Mouse (Mus musculus): ENCODE data around the gene Bphl. TPM values are rescaled to one million over a fixed set of nuclear protein-coding genes. Genes with fewer than 3 reads are reported as not detected.

The Bphl gene
- polyA plus RNA-seq, 1 experiment from 2014 or later, result 45.1 TPM

- Histone ChIP-seq H3K4me1 (ENCODE audit: control insufficient read depth, insufficient read depth, low read length) (no peaks in the 10 kb centered on the region), H3K9me3 (replicated peaks; ENCODE audit: control insufficient read depth, low read length, poor library complexity, severe bottlenecking) (no peaks in the 10 kb centered on the region), H3K4me2 (ENCODE audit: low read length) (no peak overlapping the region), H3K4me3 (ENCODE audit: low read depth, low read length) (no peak overlapping the region), H3K27ac (ENCODE audit: low read length) (no peak overlapping the region), H3K27me3 (ENCODE audit: control insufficient read depth, insufficient read depth, low read depth, low read length) (no peaks in the 10 kb centered on the region), H3K9ac (ENCODE audit: low read depth, low read length) (no peak overlapping the region), H3K36me3 (ENCODE audit: control insufficient read depth, insufficient read depth, low read length) (no peaks in the 10 kb centered on the region)
- 88% methylated on average over 1 of the region's 1 CpGs for WGBS
- no peak for ATAC-seq
Observed at GRCm38 (mm10) chr13:34106999-34107398, 69.6 kb downstream of the Bphl start.

GRCm38 (mm10) chr13:34109035-34109676, 71.8 kb downstream of the Bphl start:
- H3K9me3 ChIP-seq (replicated peaks; ENCODE audit: control insufficient read depth, low read length, poor library complexity, severe bottlenecking), result no peaks in the 10 kb centered on the region

GRCm38 (mm10) chr13:34109677-34110058, 72.3 kb downstream of the Bphl start:
- Histone ChIP-seq H3K4me2 (ENCODE audit: low read length) (no peak overlapping the region), H3K4me1 (ENCODE audit: control insufficient read depth, insufficient read depth, low read length) (no peaks in the 10 kb centered on the region), H3K4me3 (ENCODE audit: low read depth, low read length) (no peak overlapping the region), H3K9ac (ENCODE audit: low read depth, low read length) (no peak overlapping the region), H3K9me3 (replicated peaks; ENCODE audit: control insufficient read depth, low read length, poor library complexity, severe bottlenecking) (no peaks in the 10 kb centered on the region), H3K36me3 (ENCODE audit: control insufficient read depth, insufficient read depth, low read length) (no peaks in the 10 kb centered on the region), H3K27ac (ENCODE audit: low read length) (no peak overlapping the region), H3K27me3 (ENCODE audit: control insufficient read depth, insufficient read depth, low read depth, low read length) (no peaks in the 10 kb centered on the region)
- WGBS, result 12% methylated on average over 4 of the region's 4 CpGs
- ATAC-seq, result 0 out of 2 replicates have a peak, but pooled peaks have one; percentile 21

More at GRCm38 (mm10) chr13:34109035-34109676, 71.8 kb downstream of the Bphl start:
- 59% methylated on average over 4 of the region's 4 CpGs for WGBS
- Histone ChIP-seq H3K4me2 (ENCODE audit: low read length) (no peak overlapping the region), H3K27ac (ENCODE audit: low read length) (no peak overlapping the region), H3K9ac (ENCODE audit: low read depth, low read length) (no peak overlapping the region), H3K4me3 (ENCODE audit: low read depth, low read length) (no peak overlapping the region), H3K36me3 (ENCODE audit: control insufficient read depth, insufficient read depth, low read length) (no peaks in the 10 kb centered on the region), H3K27me3 (ENCODE audit: control insufficient read depth, insufficient read depth, low read depth, low read length) (no peaks in the 10 kb centered on the region), H3K4me1 (ENCODE audit: control insufficient read depth, insufficient read depth, low read length) (no peaks in the 10 kb centered on the region)
- no peak for ATAC-seq

- 71% methylated on average over 5 of the region's 5 CpGs for WGBS
- no peaks in the 10 kb centered on the region for H3K9me3 ChIP-seq (replicated peaks; ENCODE audit: control insufficient read depth, low read length, poor library complexity, severe bottlenecking)
- no peak overlapping the region for H3K4me2 ChIP-seq (ENCODE audit: low read length)
- no peaks in the 10 kb centered on the region for H3K36me3 ChIP-seq (ENCODE audit: control insufficient read depth, insufficient read depth, low read length)
- H3K27me3 ChIP-seq (ENCODE audit: control insufficient read depth, insufficient read depth, low read depth, low read length), result no peaks in the 10 kb centered on the region
- H3K4me3 ChIP-seq (ENCODE audit: low read depth, low read length), result no peak overlapping the region
- no peak for ATAC-seq
- H3K9ac ChIP-seq (ENCODE audit: low read depth, low read length), result no peak overlapping the region
- no peak overlapping the region for H3K27ac ChIP-seq (ENCODE audit: low read length)
- no peaks in the 10 kb centered on the region for H3K4me1 ChIP-seq (ENCODE audit: control insufficient read depth, insufficient read depth, low read length)
Observed at GRCm38 (mm10) chr13:34111019-34111418, 73.6 kb downstream of the Bphl start.

GRCm38 (mm10) chr13:34111878-34112277, 74.5 kb downstream of the Bphl start:
- no peaks in the 10 kb centered on the region for H3K9me3 ChIP-seq (replicated peaks; ENCODE audit: control insufficient read depth, low read length, poor library complexity, severe bottlenecking)
- H3K9ac ChIP-seq (ENCODE audit: low read depth, low read length), result no peak overlapping the region
- no peak overlapping the region for H3K27ac ChIP-seq (ENCODE audit: low read length)
- no peak for ATAC-seq
- H3K27me3 ChIP-seq (ENCODE audit: control insufficient read depth, insufficient read depth, low read depth, low read length), result no peaks in the 10 kb centered on the region
- no peaks in the 10 kb centered on the region for H3K36me3 ChIP-seq (ENCODE audit: control insufficient read depth, insufficient read depth, low read length)
- H3K4me2 ChIP-seq (ENCODE audit: low read length), result no peak overlapping the region
- H3K4me1 ChIP-seq (ENCODE audit: control insufficient read depth, insufficient read depth, low read length), result no peaks in the 10 kb centered on the region
- H3K4me3 ChIP-seq (ENCODE audit: low read depth, low read length), result no peak overlapping the region
- WGBS, result 76% methylated on average over 3 of the region's 3 CpGs

DNA sequence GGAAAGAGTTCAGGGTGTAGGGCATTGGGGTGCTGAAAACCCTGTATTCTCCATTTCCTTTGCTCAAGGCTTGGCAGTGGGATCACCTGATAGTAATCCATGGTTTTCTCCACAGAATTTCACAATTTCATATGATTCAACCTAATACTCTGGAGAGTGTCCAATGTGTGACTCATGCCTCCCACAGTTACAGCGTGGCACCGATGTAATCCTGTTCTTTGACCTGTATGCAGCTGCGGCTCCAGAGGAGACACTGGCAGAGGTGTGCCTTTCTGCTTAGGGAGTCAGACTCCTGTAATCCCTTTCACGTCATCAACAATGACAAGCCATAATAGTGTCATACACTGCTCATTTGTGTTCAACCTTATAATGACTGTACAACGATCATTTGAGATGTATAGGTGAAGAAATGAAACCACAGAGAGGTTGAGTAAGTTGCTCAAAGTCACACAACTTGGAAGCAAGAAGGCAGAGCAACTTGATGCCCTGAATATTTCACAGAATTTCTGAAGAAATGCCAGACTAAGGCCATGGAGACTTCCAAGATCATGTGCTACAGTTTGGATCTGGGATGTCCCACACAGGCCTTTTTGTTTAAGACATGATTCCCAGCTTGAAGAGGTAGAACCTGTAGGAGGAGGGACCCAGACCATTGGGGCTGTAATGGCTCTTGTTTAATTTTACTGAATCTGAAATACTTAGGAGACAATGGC, 75.1 kb downstream of the Bphl start:
- no peak for ATAC-seq
- Histone ChIP-seq H3K9me3 (replicated peaks; ENCODE audit: control insufficient read depth, low read length, poor library complexity, severe bottlenecking) (no peaks in the 10 kb centered on the region), H3K4me3 (ENCODE audit: low read depth, low read length) (no peak overlapping the region), H3K4me1 (ENCODE audit: control insufficient read depth, insufficient read depth, low read length) (no peaks in the 10 kb centered on the region), H3K9ac (ENCODE audit: low read depth, low read length) (no peak overlapping the region), H3K27ac (ENCODE audit: low read length) (no peak overlapping the region), H3K27me3 (ENCODE audit: control insufficient read depth, insufficient read depth, low read depth, low read length) (no peaks in the 10 kb centered on the region), H3K36me3 (ENCODE audit: control insufficient read depth, insufficient read depth, low read length) (no peaks in the 10 kb centered on the region), H3K4me2 (ENCODE audit: low read length) (no peak overlapping the region)
- WGBS, result 82% methylated on average over 5 of the region's 5 CpGs

DNA sequence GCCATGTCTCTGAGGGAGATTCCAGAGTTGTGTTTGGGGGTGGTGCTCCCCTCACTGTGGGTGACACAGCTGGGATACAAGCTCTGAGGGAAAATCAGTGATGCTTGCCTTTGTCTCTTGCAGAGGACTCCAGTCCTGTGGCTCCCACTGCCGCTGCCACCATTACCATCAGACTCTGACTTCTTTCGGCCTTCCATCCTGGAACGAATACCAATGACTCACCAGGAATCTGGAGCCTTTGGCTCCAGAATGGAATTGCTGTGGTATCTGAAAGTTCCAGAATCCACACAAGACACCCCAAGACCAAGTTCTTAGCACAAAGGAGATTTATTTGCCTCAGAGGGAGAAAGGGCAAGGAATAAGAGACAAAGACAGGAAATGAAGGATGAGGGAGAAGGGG, 75.7 kb downstream of the Bphl start:
- H3K9me3 ChIP-seq (replicated peaks; ENCODE audit: control insufficient read depth, low read length, poor library complexity, severe bottlenecking), result no peaks in the 10 kb centered on the region
- no peak overlapping the region for H3K9ac ChIP-seq (ENCODE audit: low read depth, low read length)
- no peak for ATAC-seq
- H3K4me3 ChIP-seq (ENCODE audit: low read depth, low read length), result no peak overlapping the region
- no peaks in the 10 kb centered on the region for H3K4me1 ChIP-seq (ENCODE audit: control insufficient read depth, insufficient read depth, low read length)
- no peaks in the 10 kb centered on the region for H3K36me3 ChIP-seq (ENCODE audit: control insufficient read depth, insufficient read depth, low read length)
- H3K4me2 ChIP-seq (ENCODE audit: low read length), result no peak overlapping the region
- no peaks in the 10 kb centered on the region for H3K27me3 ChIP-seq (ENCODE audit: control insufficient read depth, insufficient read depth, low read depth, low read length)
- no peak overlapping the region for H3K27ac ChIP-seq (ENCODE audit: low read length)
- WGBS, result 81% methylated on average over 3 of the region's 3 CpGs

- H3K4me1 ChIP-seq (ENCODE audit: control insufficient read depth, insufficient read depth, low read length), result no peaks in the 10 kb centered on the region
- no peaks in the 10 kb centered on the region for H3K36me3 ChIP-seq (ENCODE audit: control insufficient read depth, insufficient read depth, low read length)
- no peak overlapping the region for H3K27ac ChIP-seq (ENCODE audit: low read length)
- no peaks in the 10 kb centered on the region for H3K9me3 ChIP-seq (replicated peaks; ENCODE audit: control insufficient read depth, low read length, poor library complexity, severe bottlenecking)
- no peak overlapping the region for H3K4me3 ChIP-seq (ENCODE audit: low read depth, low read length)
- no peak overlapping the region for H3K9ac ChIP-seq (ENCODE audit: low read depth, low read length)
- 90% methylated on average over 4 of the region's 4 CpGs for WGBS
- ATAC-seq, result no peak
- H3K4me2 ChIP-seq (ENCODE audit: low read length), result no peak overlapping the region
- H3K27me3 ChIP-seq (ENCODE audit: control insufficient read depth, insufficient read depth, low read depth, low read length), result no peaks in the 10 kb centered on the region
Observed at GRCm38 (mm10) chr13:34114654-34115053, 77.3 kb downstream of the Bphl start.

DNA sequence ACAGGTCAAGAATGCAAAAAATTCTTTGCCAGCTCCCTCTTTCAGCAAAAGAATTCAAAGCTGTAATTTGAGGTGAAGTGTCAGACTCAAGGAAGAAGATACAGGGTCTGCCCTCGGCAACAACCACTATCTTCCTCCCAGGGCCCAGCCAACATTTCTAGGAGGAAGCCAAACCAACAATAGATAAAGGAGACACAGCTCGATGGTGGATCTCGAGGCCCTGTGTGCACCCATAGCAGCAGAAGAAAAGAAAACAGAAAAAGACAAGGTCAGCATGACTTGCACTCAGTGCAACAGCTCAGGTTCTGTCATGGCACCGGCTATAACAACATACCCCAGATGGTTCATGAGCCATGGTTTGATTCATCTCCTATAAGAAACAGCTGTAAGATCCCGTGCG, 79.1 kb downstream of the Bphl start:
- Histone ChIP-seq H3K4me2 (ENCODE audit: low read length) (no peak overlapping the region), H3K9me3 (replicated peaks; ENCODE audit: control insufficient read depth, low read length, poor library complexity, severe bottlenecking) (no peaks in the 10 kb centered on the region), H3K27me3 (ENCODE audit: control insufficient read depth, insufficient read depth, low read depth, low read length) (no peaks in the 10 kb centered on the region), H3K9ac (ENCODE audit: low read depth, low read length) (no peak overlapping the region), H3K27ac (ENCODE audit: low read length) (no peak overlapping the region), H3K4me3 (ENCODE audit: low read depth, low read length) (no peak overlapping the region), H3K4me1 (ENCODE audit: control insufficient read depth, insufficient read depth, low read length) (no peaks in the 10 kb centered on the region), H3K36me3 (ENCODE audit: control insufficient read depth, insufficient read depth, low read length) (no peaks in the 10 kb centered on the region)
- no peak for ATAC-seq
- WGBS, result 85% methylated on average over 6 of the region's 6 CpGs
